Mouse (Mus musculus) heart, adult 2 months (tissue): ENCODE results near the gene 1700012B07Rik. TPM values are rescaled to one million over a fixed set of nuclear protein-coding genes. Genes with fewer than 3 reads are reported as not detected.

ENCODE experiments used
- DNase-seq, 2 experiments: peaks; one replicate each; pipeline ENCODE4 v3.0.0; 2021
- H3K27ac ChIP-seq: fragments of 200-600 bp; 2 replicates; pipeline ENCODE4 v1.8.1; 2022
- H3K27me3 ChIP-seq: fragments of 200-500 bp; 2 replicates; pipeline ENCODE4 v1.6.1; 2012; ENCODE audit warnings: mild to moderate bottlenecking, low read length, inconsistent platforms, mixed read lengths; ENCODE audit not compliant: control insufficient read depth, insufficient read depth
- H3K36me3 ChIP-seq: fragments of 200-500 bp; 2 replicates; pipeline ENCODE4 v1.6.1; 2012; ENCODE audit warnings: low read length, inconsistent platforms; ENCODE audit not compliant: control insufficient read depth, insufficient read depth
- H3K4me1 ChIP-seq: fragments of 200-500 bp; 2 replicates; pipeline ENCODE4 v1.6.1; 2011; ENCODE audit warnings: low read length; ENCODE audit not compliant: control insufficient read depth, insufficient read depth
- H3K4me3 ChIP-seq: fragments of 200-600 bp; 2 replicates; pipeline ENCODE4 v1.8.1; 2022
- H3K79me2 ChIP-seq: fragments of 200-500 bp; replicated peaks from 2 replicates; pipeline ENCODE4 v1.6.1; 2012; ENCODE audit warnings: mild to moderate bottlenecking, inconsistent platforms, low read length, moderate library complexity, mixed read lengths; ENCODE audit not compliant: control insufficient read depth, insufficient read depth
- H3K9ac ChIP-seq: fragments of 200-500 bp; 2 replicates; pipeline ENCODE4 v1.6.1; 2012; ENCODE audit warnings: low read depth, mild to moderate bottlenecking, control low read depth, inconsistent platforms, low read length, mixed read lengths
- CTCF ChIP-seq: fragments of 200-600 bp; IDR thresholded peaks from 2 replicates; pipeline ENCODE4 v1.8.1; 2022; ENCODE audit warnings: antibody characterized with exemption, mild to moderate bottlenecking, moderate library complexity
- EP300 ChIP-seq: fragments of 200-500 bp; IDR thresholded peaks from 2 replicates; pipeline ENCODE4 v1.6.1; 2011; ENCODE audit warnings: low read depth, low read length, control low read depth; ENCODE audit not compliant: insufficient read depth
- POLR2A ChIP-seq: fragments of 200-500 bp; IDR thresholded peaks from 2 replicates; pipeline ENCODE4 v1.6.1; 2011; ENCODE audit warnings: mild to moderate bottlenecking, low read depth, low read length, control low read depth; ENCODE audit not compliant: insufficient read depth
- WGBS: fragments of 180-500 bp; shearing (Covaris S2); methylation state at CpG from one replicate; pipeline ENCODE4 v1.1.7; 2018; 5-methylcytosine and 5-hydroxymethylcytosine counted together
- intact Hi-C: fragments of 180-260 bp; cut with DNase I; formaldehyde crosslinking; loops from one replicate; pipeline ENCODE4 v1.15.1; 2025
- polyA plus RNA-seq: library from polyadenylated mRNA; depleted of rRNA; stranded (reverse); fragments of >200 nt; gene quantifications from 2 replicates; pipeline ENCODE4 v1.2.3, GENCODE M21; 2012
- total RNA-seq, 2 experiments: library from RNA; stranded (reverse); gene quantifications; 2 replicates each; pipeline ENCODE4 v1.2.3; 2021

The 1700012B07Rik gene
- total and polyA plus RNA-seq, 3 experiments = not detected

DNA sequence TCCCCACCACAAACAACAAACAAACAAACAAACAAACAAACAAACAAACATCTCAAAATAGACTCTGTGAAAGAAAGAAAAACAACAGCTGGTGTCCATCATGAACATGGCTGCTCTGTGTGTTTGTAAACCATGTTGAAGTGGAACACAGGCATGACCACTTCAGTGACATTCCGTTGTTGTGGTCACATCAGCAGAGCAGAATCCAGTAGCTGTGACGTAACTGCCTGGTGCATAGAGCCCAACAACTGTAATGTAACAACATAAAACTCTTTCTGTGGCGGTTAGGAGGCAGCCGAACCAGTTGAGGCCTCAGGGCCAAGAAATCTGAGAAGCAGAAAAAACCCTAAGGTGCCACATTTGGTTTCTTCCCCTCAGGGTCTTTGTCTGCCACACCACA lies 17.8 kb upstream of the 1700012B07Rik start:
- Histone ChIP-seq H3K27me3 (no peaks in the 10 kb centered on the region; the same call in 1 of the 2 replicates), H3K9ac (no peak overlapping the region), H3K27ac (no peak overlapping the region), H3K4me1 (peaks cover 3% of the 10 kb centered on the region), H3K4me3 (no peak overlapping the region), H3K36me3 (no peaks in the 10 kb centered on the region), H3K79me2 (no peaks in the 10 kb centered on the region)
- no peak for DNase-seq
- TF ChIP-seq POLR2A (no peak), EP300 (no peak), CTCF (no peak)
- intact Hi-C loops = no loop called here
- WGBS = 72% methylated on average over 4 of the region's 4 CpGs

- Histone ChIP-seq H3K27me3 (no peaks in the 10 kb centered on the region; the same call in 1 of the 2 replicates), H3K4me3 (no peak overlapping the region), H3K4me1 (peaks cover 3% of the 10 kb centered on the region), H3K27ac (no peak overlapping the region), H3K36me3 (no peaks in the 10 kb centered on the region), H3K79me2 (no peaks in the 10 kb centered on the region), H3K9ac (no peak overlapping the region)
- no peak for DNase-seq
- 64% methylated on average over 5 of the region's 5 CpGs for WGBS
- TF ChIP-seq CTCF = no peak
- no peak for TF ChIP-seq POLR2A
- TF ChIP-seq EP300 = no peak
- intact Hi-C loops = no loop called here
These were observed 16.6 kb upstream of the 1700012B07Rik start for GRCm38 (mm10) chr11:109844466-109844865.

- Histone ChIP-seq H3K27ac (no peak overlapping the region), H3K36me3 (no peaks in the 10 kb centered on the region), H3K27me3 (no peaks in the 10 kb centered on the region), H3K79me2 (no peaks in the 10 kb centered on the region), H3K4me1 (no peaks in the 10 kb centered on the region), H3K4me3 (no peak overlapping the region), H3K9ac (no peak overlapping the region)
- TF ChIP-seq POLR2A = no peak
- no peak for TF ChIP-seq CTCF
- TF ChIP-seq EP300 = no peak
- intact Hi-C loops = no loop called here
- WGBS = 56% methylated on average over 5 of the region's 5 CpGs
- DNase-seq = no peak
These were observed 2.5 kb upstream of the 1700012B07Rik start for GRCm38 (mm10) chr11:109830368-109830767.

- Histone ChIP-seq H3K27ac (no peak overlapping the region), H3K27me3 (no peaks in the 10 kb centered on the region), H3K36me3 (no peaks in the 10 kb centered on the region), H3K79me2 (no peaks in the 10 kb centered on the region), H3K9ac (no peak overlapping the region), H3K4me1 (no peaks in the 10 kb centered on the region), H3K4me3 (no peak overlapping the region)
- no peak for DNase-seq
- intact Hi-C loops = no loop called here
- WGBS = 24% methylated on average over 6 of the region's 6 CpGs
- no peak for TF ChIP-seq EP300
These were observed 5.6 kb downstream of the 1700012B07Rik start for GRCm38 (mm10) chr11:109822280-109822679.

GRCm38 (mm10) chr11:109817405-109817804 lies 10.4 kb downstream of the 1700012B07Rik start:
- no peak for TF ChIP-seq EP300
- Histone ChIP-seq H3K9ac (no peak overlapping the region), H3K79me2 (no peaks in the 10 kb centered on the region), H3K4me1 (no peaks in the 10 kb centered on the region), H3K4me3 (no peak overlapping the region), H3K27ac (no peak overlapping the region; the same call in 1 of the 2 replicates), H3K36me3 (no peaks in the 10 kb centered on the region), H3K27me3 (no peaks in the 10 kb centered on the region)
- 34% methylated on average over 3 of the region's 3 CpGs for WGBS
- no peak for DNase-seq
- intact Hi-C loops = no loop called here

GRCm38 (mm10) chr11:109816911-109817310 lies 10.9 kb downstream of the 1700012B07Rik start:
- H3K9ac ChIP-seq = no peak overlapping the region
- no peak for DNase-seq
- H3K36me3 ChIP-seq = no peaks in the 10 kb centered on the region
- H3K4me3 ChIP-seq = no peak overlapping the region
- H3K4me1 ChIP-seq = no peaks in the 10 kb centered on the region
- H3K79me2 ChIP-seq = no peaks in the 10 kb centered on the region
- TF ChIP-seq CTCF (no peak), EP300 (no peak), POLR2A (no peak)
- WGBS = 55% methylated on average over 1 of the region's 1 CpGs
- H3K27me3 ChIP-seq = no peaks in the 10 kb centered on the region
- intact Hi-C loops = no loop called here
- no peak overlapping the region; the same call in 1 of the 2 replicates for H3K27ac ChIP-seq
